Mouse (Mus musculus): ENCODE data around the gene AI182371. TPM values are rescaled to one million over a fixed set of nuclear protein-coding genes. Genes with fewer than 3 reads are reported as not detected.

Gene AI182371
- total RNA-seq, 1 experiment from 2014 or later = 1.1 TPM

Other genes with a start within 250 kb of the AI182371 start
- gene Cutal, start 227.1 kb downstream of the AI182371 start, total RNA-seq (2017) = not detected in 2 replicates
- gene Psmd5, start 226.6 kb downstream of the AI182371 start, total RNA-seq (2017) = 27.8 and 54.6 TPM in 2 replicates
- 5.7 and 10.0 TPM in 2 replicates for gene Phf19, start 187.5 kb downstream of the AI182371 start, total RNA-seq (2017)
- 6.3 and 11.3 TPM in 2 replicates for gene Traf1, start 139.8 kb downstream of the AI182371 start, total RNA-seq (2017)
- gene Hc, start 40.1 kb downstream of the AI182371 start, total RNA-seq (2017) = 0.25 TPM in 1 of 2 replicates, not detected in the other
- 141 and 159 TPM in 2 replicates for gene Cntrl, start 7.9 kb upstream of the AI182371 start, total RNA-seq (2017)
- gene Rab14, start 99.6 kb upstream of the AI182371 start, total RNA-seq (2017) = 117 and 158 TPM in 2 replicates
- gene Gsn, start 154.8 kb upstream of the AI182371 start, total RNA-seq (2017) = 19.8 and 34.2 TPM in 2 replicates
- gene Stom, start 235.4 kb upstream of the AI182371 start, total RNA-seq (2017) = 34.7 and 40.0 TPM in 2 replicates

Data from hematopoietic stem cell, adult 5-6 weeks (primary cell).